Mouse (Mus musculus) myocyte (in vitro differentiated cells): ENCODE results near the gene Tbc1d30.

Experiments used
- CEBPB ChIP-seq: IDR thresholded peaks from 2 replicates; pipeline ENCODE4 v1.6.1; 2011; ENCODE audit warnings: mild to moderate bottlenecking, moderate library complexity; ENCODE audit not compliant: poor library complexity, insufficient read depth, severe bottlenecking
- E2F4 ChIP-seq: IDR thresholded peaks from one replicate; pipeline ENCODE4 v1.6.1; 2011; ENCODE audit warnings: mild to moderate bottlenecking, control low read depth, moderate library complexity; ENCODE audit not compliant: insufficient read depth
- MAX ChIP-seq: IDR thresholded peaks from one replicate; pipeline ENCODE4 v1.6.1; 2011; ENCODE audit warnings: low read depth, mild to moderate bottlenecking, control low read depth
- MYOG ChIP-seq, 3 experiments: IDR thresholded peaks; one replicate each; pipeline ENCODE4 v1.6.1; 2011; ENCODE audit warnings: control low read depth in 2 of 3, low read depth in 2 of 3, mild to moderate bottlenecking in 2 of 3; ENCODE audit not compliant: insufficient read length in 2 of 3, control insufficient read depth in 1 of 3, insufficient read depth in 1 of 3
- POLR2A ChIP-seq: IDR thresholded peaks from one replicate; pipeline ENCODE4 v1.6.1; 2011; ENCODE audit warnings: low read depth, mild to moderate bottlenecking, control low read depth, moderate library complexity; ENCODE audit not compliant: insufficient read length
- POLR2AphosphoS2 ChIP-seq: IDR thresholded peaks from one replicate; pipeline ENCODE4 v1.6.1; 2011; ENCODE audit warnings: low read depth, control low read depth; ENCODE audit not compliant: insufficient read length
- SRF ChIP-seq: IDR thresholded peaks from one replicate; pipeline ENCODE4 v1.6.1; 2011; ENCODE audit warnings: low read depth; ENCODE audit not compliant: control insufficient read depth, insufficient read length

GRCm38 (mm10) chr10:121227988-121228409 is 123.1 kb downstream of the Tbc1d30 start:
- TF ChIP-seq MAX (no peak), MYOG (IDR thresholded peaks at IDR 0.05; ENCODE audit: control insufficient read depth in 1 of 3, insufficient read depth in 1 of 3, insufficient read length in 2 of 3, low read depth in 2 of 3) (no peak), POLR2A (no peak), SRF (no peak), POLR2AphosphoS2 (no peak), CEBPB (no peak), E2F4 (no peak)
